ENCODE assay signal across 11 mouse cellular contexts in the genomic region with DNA sequence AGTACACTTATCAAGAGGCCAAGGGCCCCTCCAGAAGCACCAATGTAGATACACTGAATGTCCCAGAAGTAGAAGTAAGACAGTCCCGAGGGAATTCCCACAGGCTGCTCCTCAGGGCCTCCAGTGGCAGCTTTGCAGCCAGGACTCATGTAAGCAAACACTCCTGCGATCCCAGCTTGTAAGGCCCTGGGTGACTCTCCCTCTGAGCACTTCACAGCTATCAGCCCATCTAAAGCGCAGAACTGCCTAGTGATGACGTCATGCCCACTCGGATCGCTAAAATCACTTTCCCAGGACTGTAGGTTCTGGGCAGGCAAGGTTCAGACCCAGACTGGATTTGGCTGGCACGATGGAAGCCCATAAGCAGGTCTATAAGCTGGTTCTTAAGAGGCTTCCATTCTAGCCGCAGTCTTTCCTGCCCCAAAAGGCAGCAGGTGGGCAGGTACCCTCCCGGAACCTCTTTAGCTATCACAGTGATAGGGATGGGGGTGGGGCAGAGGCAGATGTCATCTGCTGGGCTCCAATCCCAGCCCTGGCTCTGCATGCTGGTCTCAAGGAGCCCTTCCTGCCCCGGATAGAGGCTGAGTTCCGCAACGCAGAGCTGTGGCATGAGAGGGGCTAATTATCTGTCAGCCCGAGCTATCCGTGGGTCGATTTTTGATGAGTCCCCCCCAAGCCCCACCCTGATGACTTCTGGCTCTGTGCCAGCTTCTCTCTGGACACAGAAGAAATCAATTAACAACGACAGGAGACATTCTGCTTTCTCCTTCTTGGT. TPM values are rescaled to one million over a fixed set of nuclear protein-coding genes. Genes with fewer than 3 reads are reported as not detected.
A peak's percentile ranks its signal among the peaks of the same experiment; 100 is the strongest.
DNase-seq lines count a peak whose midpoint lies in the region; ATAC-seq and TF ChIP-seq lines count a peak whose summit lies in the region.
"Had no signal": no experiment of that assay in that cellular context is flagged by ENCODE, and none has a peak within 500 bp of the region (broad histone marks: within the 10 kb centered on the region; RNA-seq: fewer than 3 reads in every experiment).

No protein-coding gene starts in this region.

- peaks cover 38% of the 10 kb centered on the region for H3K4me1 ChIP-seq in heart, embryonic 11.5 days (ENCODE audit: control insufficient read depth, insufficient read depth, low read length)
- peaks cover 8% of the 10 kb centered on the region for H3K4me1 ChIP-seq in heart, adult 2 months (ENCODE audit: control insufficient read depth, insufficient read depth, low read length)

- TF ChIP-seq POLR2A in heart, adult 2 months (IDR thresholded peaks at IDR 0.05; ENCODE audit: insufficient read depth, low read depth, low read length) = no peak

- WGBS in heart, embryonic 11.5 days (ENCODE audit: insufficient replicate concordance) = 25% methylated on average over 16 of the region's 16 CpGs
- 22% methylated on average over 16 of the region's 16 CpGs for WGBS in heart, adult 2 months

- H3K79me2 ChIP-seq in heart, adult 2 months (replicated peaks; ENCODE audit: control insufficient read depth, insufficient read depth, low read length) = no peaks in the 10 kb centered on the region; the same call in 1 of the 2 replicates

- no peak for TF ChIP-seq CTCF in heart, adult 2 months (IDR thresholded peaks at IDR 0.05)

- intact Hi-C loops in heart, adult 2 months (cut with DNase I) = no loop called here

- H3K9ac ChIP-seq in heart, embryonic 11.5 days (ENCODE audit: low read depth, low read length) = peak overlapping the region; percentile 24; the same call in 1 of the 2 replicates
- no peak overlapping the region for H3K9ac ChIP-seq in heart, adult 2 months (ENCODE audit: low read depth, low read length)

- no peak for DNase-seq in heart, adult 2 months
- DNase-seq in right cerebral cortex, postnatal 10 days (ENCODE audit: low spot score in 2 of 2) = peak; percentile 55 to 59
- DNase-seq in right cerebral cortex, postnatal 4 days = no peak
- peak; percentile 39 for DNase-seq in lung, postnatal 10 days
- DNase-seq in urinary bladder, postnatal 36 days (ENCODE audit: low spot score in 2 of 2) = no peak
- no peak for DNase-seq in spleen, postnatal 36 days (ENCODE audit: low spot score in 2 of 2)
- no peak for DNase-seq in c-Kit-positive CD71-positive TER-119-positive erythroid progenitor cells, embryonic 14.5 days (ENCODE audit: low spot score)
- DNase-seq: adrenal gland, postnatal 25 days; right cerebral cortex, adult 18-20 months had no signal

- no peak for ATAC-seq in heart, embryonic 11.5 days (replicated peaks; ENCODE audit: insufficient number of reproducible peaks, low FRiP score, low TSS enrichment)

- no peak overlapping the region for H3K4me3 ChIP-seq in heart, embryonic 11.5 days (ENCODE audit: low read depth, low read length)
- no peak overlapping the region for H3K4me3 ChIP-seq in heart, adult 2 months

- H3K27ac ChIP-seq in heart, embryonic 11.5 days (ENCODE audit: low read depth, low read length) = no peak overlapping the region
- no peak overlapping the region for H3K27ac ChIP-seq in heart, adult 2 months
- H3K27ac ChIP-seq: macrophage had no signal

- no peak for TF ChIP-seq EP300 in heart, adult 2 months (IDR thresholded peaks at IDR 0.05; ENCODE audit: insufficient read depth, low read depth, low read length)

- peaks cover 11% of the 10 kb centered on the region for H3K36me3 ChIP-seq in heart, embryonic 11.5 days (ENCODE audit: control insufficient read depth, insufficient read depth, low read length)
- no peaks in the 10 kb centered on the region for H3K36me3 ChIP-seq in heart, adult 2 months (ENCODE audit: control insufficient read depth, insufficient read depth, low read length)

- H3K9me3 ChIP-seq in heart, embryonic 11.5 days (replicated peaks; ENCODE audit: control insufficient read depth, low read length) = no peaks in the 10 kb centered on the region

- H3K27me3 ChIP-seq in heart, embryonic 11.5 days (ENCODE audit: control insufficient read depth, insufficient read depth, low read length) = no peaks in the 10 kb centered on the region
- H3K27me3 ChIP-seq in heart, adult 2 months (ENCODE audit: control insufficient read depth, insufficient read depth, low read length) = no peaks in the 10 kb centered on the region

- no peak overlapping the region for H3K4me2 ChIP-seq in heart, embryonic 11.5 days

RNA-seq across cellular contexts. Expression of gene Sulf2, which starts 19.6 kb away (rescaled TPM):
- polyA plus RNA-seq in heart, embryonic 11.5 days (2014; fragmentation: Nextera tagmentation; extraction: Ambion mirVana) = 111 and 114 TPM in 2 replicates
- total RNA-seq in heart, adult 2 months (2021) = 10 to 100 TPM; 38.5 to 43.9 TPM
- 51.0 and 75.1 TPM in 2 replicates for polyA plus RNA-seq in heart, adult 2 months (2012; rRNA removed)

Comparison
In these comparisons a context has a peak if more than half of its experiments do, and no peak if none do; other contexts are left out.
1. DNase-seq: peak in right cerebral cortex, postnatal 10 days (2 of 2) and lung, postnatal 10 days (single experiment); none in heart, adult 2 months (0 of 2), right cerebral cortex, postnatal 4 days (single experiment), urinary bladder, postnatal 36 days (0 of 2), spleen, postnatal 36 days (0 of 2) and c-Kit-positive CD71-positive TER-119-positive erythroid progenitor cells, embryonic 14.5 days (single experiment).